Mouse (Mus musculus) T-cell, adult 2 months (primary cell): ENCODE results near the gene Serp2.

Experiments
- DNase-seq: peaks from one replicate; pipeline ENCODE4 v3.0.0; 2022; ENCODE audit warnings: low spot score

The Serp2 gene

GRCm38 (mm10) chr14:76527030-76527719, 29.5 kb downstream of the Serp2 start:
- DNase-seq = no peak

- no peak for DNase-seq
Observed at GRCm38 (mm10) chr14:76526467-76526866, 30.2 kb downstream of the Serp2 start.

GRCm38 (mm10) chr14:76523344-76523743, 33.3 kb downstream of the Serp2 start:
- no peak for DNase-seq

- no peak for DNase-seq
Observed at GRCm38 (mm10) chr14:76521308-76521707, 35.4 kb downstream of the Serp2 start.

- no peak for DNase-seq
Observed at GRCm38 (mm10) chr14:76520606-76521005, 36.1 kb downstream of the Serp2 start.

- DNase-seq = no peak
Observed at GRCm38 (mm10) chr14:76518217-76518616, 38.5 kb downstream of the Serp2 start.

- DNase-seq = no peak
Observed at GRCm38 (mm10) chr14:76515620-76516019, 41.1 kb downstream of the Serp2 start.

- no peak for DNase-seq
Observed at GRCm38 (mm10) chr14:76514050-76514585, 42.6 kb downstream of the Serp2 start.

- DNase-seq = no peak
Observed at GRCm38 (mm10) chr14:76513395-76514049, 43.2 kb downstream of the Serp2 start.

- no peak for DNase-seq
Observed at GRCm38 (mm10) chr14:76511971-76512370, 44.7 kb downstream of the Serp2 start.

GRCm38 (mm10) chr14:76508701-76509100, 48.0 kb downstream of the Serp2 start:
- no peak for DNase-seq

GRCm38 (mm10) chr14:76507804-76508500, 48.7 kb downstream of the Serp2 start:
- DNase-seq = no peak

- DNase-seq = no peak
Observed at GRCm38 (mm10) chr14:76507357-76507756, 49.3 kb downstream of the Serp2 start.

GRCm38 (mm10) chr14:76506425-76507205, 50.1 kb downstream of the Serp2 start:
- no peak for DNase-seq

GRCm38 (mm10) chr14:76505439-76506220, 51.1 kb downstream of the Serp2 start:
- DNase-seq = peak; percentile 22

- DNase-seq = no peak
Observed at GRCm38 (mm10) chr14:76505101-76505438, 51.6 kb downstream of the Serp2 start.

GRCm38 (mm10) chr14:76504121-76504737, 52.5 kb downstream of the Serp2 start:
- DNase-seq = peak; percentile 76

GRCm38 (mm10) chr14:76503231-76503851, 53.3 kb downstream of the Serp2 start:
- peak; percentile 18 for DNase-seq

GRCm38 (mm10) chr14:76500036-76500435, 56.7 kb downstream of the Serp2 start:
- DNase-seq = no peak

GRCm38 (mm10) chr14:76499492-76499891, 57.2 kb downstream of the Serp2 start:
- DNase-seq = no peak
